In the genomic region with DNA sequence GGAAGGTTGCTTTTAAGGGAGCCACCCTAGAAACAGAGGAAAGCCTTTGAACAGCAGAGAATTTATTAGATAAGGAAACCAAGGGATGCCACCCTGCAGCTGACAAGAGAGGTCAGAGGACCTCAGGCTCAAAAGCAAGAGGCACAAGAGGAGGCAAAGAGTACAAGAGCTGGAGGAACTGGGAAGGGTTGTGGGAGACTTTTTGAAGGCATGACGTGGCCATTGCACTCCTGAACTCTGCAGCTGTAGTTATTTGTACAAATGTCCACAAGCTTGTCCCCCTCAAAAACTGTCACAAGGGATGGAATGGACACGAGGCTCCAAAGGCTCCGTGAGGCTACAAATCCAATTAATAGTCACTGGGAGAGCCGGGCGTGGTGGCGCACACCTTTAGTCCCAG, we compare ENCODE assay signal across 20 mouse cellular contexts. TPM values are rescaled to one million over a fixed set of nuclear protein-coding genes. Genes with fewer than 3 reads are reported as not detected.
DNase-seq lines count a peak whose midpoint lies in the region; ATAC-seq and TF ChIP-seq lines count a peak whose summit lies in the region.
"Had no signal": no experiment of that assay in that cellular context is flagged by ENCODE, and none has a peak within 500 bp of the region (broad histone marks: within the 10 kb centered on the region; RNA-seq: fewer than 3 reads in every experiment).

No protein-coding gene starts in this region.

- H3K9ac ChIP-seq in kidney, embryonic 15.5 days, result no peak overlapping the region
- no peak overlapping the region for H3K9ac ChIP-seq in midbrain, embryonic 11.5 days (ENCODE audit: low read length)
- no peak overlapping the region for H3K9ac ChIP-seq in midbrain, embryonic 13.5 days (replicated peaks)
- H3K9ac ChIP-seq: embryonic facial prominence, embryonic 12.5 days; forebrain, embryonic 12.5 days; forebrain, postnatal 0 days; heart, embryonic 13.5 days; hindbrain, embryonic 12.5 days had no signal

- H3K4me2 ChIP-seq in kidney, embryonic 15.5 days, result no peak overlapping the region
- no peak overlapping the region for H3K4me2 ChIP-seq in midbrain, embryonic 11.5 days
- H3K4me2 ChIP-seq in midbrain, embryonic 13.5 days (replicated peaks), result no peak overlapping the region
- H3K4me2 ChIP-seq: embryonic facial prominence, embryonic 12.5 days; forebrain, embryonic 12.5 days; heart, embryonic 13.5 days; hindbrain, embryonic 12.5 days had no signal

- no peak for ATAC-seq in kidney, embryonic 15.5 days (replicated peaks; ENCODE audit: low FRiP score)
- no peak for ATAC-seq in midbrain, embryonic 11.5 days (ENCODE audit: low FRiP score)
- no peak for ATAC-seq in midbrain, embryonic 13.5 days
- ATAC-seq: forebrain, postnatal 0 days; hindbrain, embryonic 16.5 days had no signal

- H3K9me3 ChIP-seq in kidney, embryonic 15.5 days (replicated peaks), result no peaks in the 10 kb centered on the region
- no peaks in the 10 kb centered on the region for H3K9me3 ChIP-seq in midbrain, embryonic 11.5 days (ENCODE audit: control insufficient read depth, low read length)
- H3K9me3 ChIP-seq in midbrain, embryonic 13.5 days, result no peaks in the 10 kb centered on the region
- H3K9me3 ChIP-seq: embryonic facial prominence, embryonic 12.5 days; forebrain, embryonic 12.5 days; heart, embryonic 13.5 days; hindbrain, embryonic 12.5 days had no signal

- intact Hi-C loops in gastrocnemius, adult 2 months (cut with DNase I), result no loop called here

- no peak for TF ChIP-seq CTCF in gastrocnemius, adult 2 months (IDR thresholded peaks at IDR 0.05)
- TF ChIP-seq CTCF in kidney, adult 2 months (conservative IDR thresholded peaks at IDR 0.05; ENCODE audit: insufficient read depth, insufficient read length, low read depth, low read length), result no peak

- no peaks in the 10 kb centered on the region for H3K27me3 ChIP-seq in kidney, adult 2 months (replicated peaks; ENCODE audit: control insufficient read depth, insufficient read depth, low read length)
- H3K27me3 ChIP-seq in kidney, embryonic 15.5 days, result no peaks in the 10 kb centered on the region
- H3K27me3 ChIP-seq in midbrain, embryonic 11.5 days (ENCODE audit: control insufficient read depth, insufficient read depth, low read length), result no peaks in the 10 kb centered on the region
- H3K27me3 ChIP-seq in midbrain, embryonic 13.5 days, result no peaks in the 10 kb centered on the region
- H3K27me3 ChIP-seq: embryonic facial prominence, embryonic 12.5 days; forebrain, embryonic 12.5 days; heart, embryonic 13.5 days; hindbrain, embryonic 12.5 days had no signal

- H3K27ac ChIP-seq in gastrocnemius, adult 2 months, result peak overlapping the region; percentile 31
- peak overlapping the region; percentile 42; the same call in 1 of the 2 replicates for H3K27ac ChIP-seq in kidney, adult 2 months (ENCODE audit: insufficient read depth, low read depth, low read length)
- H3K27ac ChIP-seq in kidney, embryonic 15.5 days, result no peak overlapping the region
- no peak overlapping the region for H3K27ac ChIP-seq in midbrain, embryonic 11.5 days (ENCODE audit: low read depth, low read length)
- H3K27ac ChIP-seq in midbrain, embryonic 13.5 days, result no peak overlapping the region
- H3K27ac ChIP-seq: embryonic facial prominence, embryonic 12.5 days; forebrain, embryonic 12.5 days; hindbrain, embryonic 12.5 days had no signal

- TF ChIP-seq POLR2A in kidney, adult 2 months (IDR thresholded peaks at IDR 0.05; ENCODE audit: low read depth, low read length), result no peak

- no peaks in the 10 kb centered on the region for H3K36me3 ChIP-seq in kidney, adult 2 months (ENCODE audit: control insufficient read depth, insufficient read depth, low read length)
- no peaks in the 10 kb centered on the region for H3K36me3 ChIP-seq in kidney, embryonic 15.5 days
- H3K36me3 ChIP-seq in midbrain, embryonic 11.5 days (ENCODE audit: control insufficient read depth, insufficient read depth, low read length), result no peaks in the 10 kb centered on the region
- H3K36me3 ChIP-seq in midbrain, embryonic 13.5 days, result no peaks in the 10 kb centered on the region
- H3K36me3 ChIP-seq: embryonic facial prominence, embryonic 12.5 days; forebrain, embryonic 12.5 days; heart, embryonic 13.5 days; hindbrain, embryonic 12.5 days had no signal

- H3K4me3 ChIP-seq in gastrocnemius, adult 2 months, result no peak overlapping the region
- H3K4me3 ChIP-seq in kidney, adult 2 months (ENCODE audit: insufficient read depth, low read depth, low read length), result no peak overlapping the region
- H3K4me3 ChIP-seq in kidney, embryonic 15.5 days (replicated peaks), result no peak overlapping the region
- H3K4me3 ChIP-seq in midbrain, embryonic 11.5 days (ENCODE audit: low read depth, low read length), result no peak overlapping the region
- H3K4me3 ChIP-seq in midbrain, embryonic 13.5 days (replicated peaks), result no peak overlapping the region
- H3K4me3 ChIP-seq: embryonic facial prominence, embryonic 12.5 days; forebrain, embryonic 12.5 days; heart, embryonic 13.5 days; hindbrain, embryonic 12.5 days had no signal

- no peak for DNase-seq in gastrocnemius, adult 2 months
- DNase-seq in gastrocnemius, postnatal 4 days (ENCODE audit: low spot score in 2 of 2), result no peak
- DNase-seq in kidney, adult 2 months, result peak; percentile 40
- DNase-seq in midbrain, embryonic 11.5 days (ENCODE audit: low spot score, missing footprints), result peak; percentile 61
- DNase-seq in frontal cortex, postnatal 10 days (ENCODE audit: low spot score in 2 of 2), result no peak
- DNase-seq: adrenal gland, postnatal 10 days; cerebellum, adult 11-12 months; cerebellum, adult 9-10 months; cerebellum, postnatal 25 days; forebrain, postnatal 0 days; gastrocnemius, postnatal 36 days; heart, postnatal 4 days had no signal

- H3K4me1 ChIP-seq in kidney, adult 2 months (ENCODE audit: control insufficient read depth, insufficient read depth, low read length), result no peaks in the 10 kb centered on the region
- H3K4me1 ChIP-seq in kidney, embryonic 15.5 days, result peaks cover 7% of the 10 kb centered on the region
- H3K4me1 ChIP-seq in midbrain, embryonic 11.5 days (ENCODE audit: control insufficient read depth, insufficient read depth, low read length), result peaks cover 5% of the 10 kb centered on the region
- peaks cover 8% of the 10 kb centered on the region for H3K4me1 ChIP-seq in midbrain, embryonic 13.5 days (replicated peaks)
- H3K4me1 ChIP-seq: embryonic facial prominence, embryonic 12.5 days had no signal

- WGBS in kidney, adult 2 months, result 83% methylated on average over 6 of the region's 6 CpGs
- 77% methylated on average over 6 of the region's 6 CpGs for WGBS in kidney, embryonic 15.5 days
- WGBS in midbrain, embryonic 11.5 days, result 92% methylated on average over 6 of the region's 6 CpGs
- 92% methylated on average over 6 of the region's 6 CpGs for WGBS in midbrain, embryonic 13.5 days

RNA-seq across cellular contexts. Expression of a gene that starts 5.5 kb away (rescaled TPM):
- 1 to 10 TPM in 1 of 2 experiments, under 1 TPM in 1; 0.48 to 1.1 TPM for total RNA-seq in gastrocnemius, adult 2 months (2021)
- under 1 TPM; 0.67 to 0.74 TPM for total RNA-seq in gastrocnemius, postnatal 4 days (2021)
- polyA plus RNA-seq in kidney, adult 2 months (2012; rRNA removed), result 0.53 and 0.77 TPM in 2 replicates
- polyA plus RNA-seq in kidney, embryonic 15.5 days (2015; fragmentation: Nextera tagmentation; extraction: Ambion mirVana), result 0.10 and 0.17 TPM in 2 replicates
- 0.08 and 0.37 TPM in 2 replicates for polyA plus RNA-seq in midbrain, embryonic 11.5 days (2014; fragmentation: Nextera tagmentation; extraction: Ambion mirVana)
- polyA plus RNA-seq in midbrain, embryonic 13.5 days (2015; fragmentation: Nextera tagmentation; extraction: Ambion mirVana), result 0.40 and 1.2 TPM in 2 replicates
- total RNA-seq: MEL had no signal

Comparison
In these comparisons a context has a peak if more than half of its experiments do, and no peak if none do; other contexts are left out.
1. H3K27ac ChIP-seq: peak in gastrocnemius, adult 2 months (single experiment) and kidney, adult 2 months (single experiment); none in kidney, embryonic 15.5 days (single experiment), midbrain, embryonic 11.5 days (single experiment) and midbrain, embryonic 13.5 days (single experiment).
2. DNase-seq: peak in kidney, adult 2 months (single experiment) and midbrain, embryonic 11.5 days (single experiment); none in gastrocnemius, adult 2 months (single experiment), gastrocnemius, postnatal 4 days (0 of 2) and frontal cortex, postnatal 10 days (0 of 2).